Mouse (Mus musculus): ENCODE results near the gene Kpna3. TPM values are rescaled to one million over a fixed set of nuclear protein-coding genes. Genes with fewer than 3 reads are reported as not detected.
"Not testable (repeated sequence)": the region's sequence is repeated elsewhere in the genome, so short reads cannot be mapped to it uniquely, and the experiment has no call there.

Kpna3 gene
- polyA plus RNA-seq, 2 experiments = 13.4 to 27.7 TPM

- no peaks in the 10 kb centered on the region for H3K27me3 ChIP-seq (ENCODE audit: control insufficient read depth, insufficient read depth, low read length)
- H3K9me3 ChIP-seq (ENCODE audit: control insufficient read depth, low read length) = no peaks in the 10 kb centered on the region
- ATAC-seq (ENCODE audit: insufficient read depth) (no peak), DNase-seq (ENCODE audit: low read depth in 3 of 3, low spot score in 3 of 3) (no peak)
- no peak overlapping the region for H3K4me3 ChIP-seq (ENCODE audit: insufficient read depth in 1 of 2, low read depth in 2 of 2, low read length in 2 of 2)
- no peaks in the 10 kb centered on the region for H3K36me3 ChIP-seq (replicated peaks; ENCODE audit: control insufficient read depth, insufficient read depth, low read depth)
- H3K9ac ChIP-seq (replicated peaks) = no peak overlapping the region
- H3K4me1 ChIP-seq (replicated peaks; ENCODE audit: control insufficient read depth in 2 of 2, insufficient read depth in 2 of 2, low read length in 1 of 2) = peaks cover 3 to 20% of the 10 kb centered on the region in 2 experiments; a peak in 3 of 4 replicates
- H3K4me2 ChIP-seq (ENCODE audit: low read depth) = no peak overlapping the region
- WGBS (ENCODE audit: insufficient replicate concordance) = 58% methylated on average over 3 of the region's 3 CpGs
- no peak overlapping the region for H3K27ac ChIP-seq
- TF ChIP-seq CTCF (IDR thresholded peaks at IDR 0.05; ENCODE audit: low read depth) (no peak), EP300 (IDR thresholded peaks at IDR 0.05; ENCODE audit: low read depth) (no peak)
These were observed 11.4 kb downstream of the Kpna3 start for GRCm38 (mm10) chr14:61428126-61428787.

- H3K36me3 ChIP-seq (replicated peaks; ENCODE audit: control insufficient read depth, insufficient read depth, low read depth); ATAC-seq (ENCODE audit: insufficient read depth); H3K27me3 ChIP-seq (ENCODE audit: control insufficient read depth, insufficient read depth, low read length); H3K9ac ChIP-seq (replicated peaks); DNase-seq (ENCODE audit: low read depth in 3 of 3, low spot score in 3 of 3); H3K9me3 ChIP-seq (ENCODE audit: control insufficient read depth, low read length); H3K4me2 ChIP-seq (ENCODE audit: low read depth); H3K4me3 ChIP-seq (ENCODE audit: insufficient read depth in 1 of 2, low read depth in 2 of 2, low read length in 2 of 2); H3K27ac ChIP-seq: not testable (repeated sequence)
- 30% methylated on average over 3 of the region's 8 CpGs for WGBS (ENCODE audit: insufficient replicate concordance)
- peaks cover 3 to 14% of the 10 kb centered on the region in 2 experiments; a peak in 3 of 4 replicates for H3K4me1 ChIP-seq (replicated peaks; ENCODE audit: control insufficient read depth in 2 of 2, insufficient read depth in 2 of 2, low read length in 1 of 2)
These were observed 12.6 kb downstream of the Kpna3 start for GRCm38 (mm10) chr14:61427095-61427494.

GRCm38 (mm10) chr14:61425080-61425665, 14.5 kb downstream of the Kpna3 start:
- Histone ChIP-seq H3K36me3 (replicated peaks; ENCODE audit: control insufficient read depth, insufficient read depth, low read depth) (no peaks in the 10 kb centered on the region), H3K4me1 (replicated peaks; ENCODE audit: control insufficient read depth in 2 of 2, insufficient read depth in 2 of 2, low read length in 1 of 2) (peaks cover 3 to 11% of the 10 kb centered on the region in 2 experiments; a peak in 3 of 4 replicates), H3K27me3 (ENCODE audit: control insufficient read depth, insufficient read depth, low read length) (no peaks in the 10 kb centered on the region), H3K9me3 (ENCODE audit: control insufficient read depth, low read length) (no peaks in the 10 kb centered on the region), H3K4me2 (ENCODE audit: low read depth) (no peak overlapping the region), H3K4me3 (ENCODE audit: insufficient read depth in 1 of 2, low read depth in 2 of 2, low read length in 2 of 2) (no peak overlapping the region), H3K9ac (replicated peaks) (no peak overlapping the region), H3K27ac (no peak overlapping the region)
- TF ChIP-seq EP300 (IDR thresholded peaks at IDR 0.05; ENCODE audit: low read depth) = peak; percentile 48
- no peak for TF ChIP-seq CTCF (IDR thresholded peaks at IDR 0.05; ENCODE audit: low read depth)
- ATAC-seq (ENCODE audit: insufficient read depth) = 0 out of 2 replicates have a peak, but pooled peaks have one; percentile 41
- 25% methylated on average over 2 of the region's 2 CpGs for WGBS (ENCODE audit: insufficient replicate concordance)
- peak in 2 of 3 experiments; percentile 9 to 24 for DNase-seq (ENCODE audit: low read depth in 3 of 3, low spot score in 3 of 3)

- no peak for ATAC-seq (ENCODE audit: insufficient read depth)
- WGBS (ENCODE audit: insufficient replicate concordance) = 68% methylated on average over 4 of the region's 4 CpGs
These were observed 24.0 kb downstream of the Kpna3 start for GRCm38 (mm10) chr14:61415719-61416118.

GRCm38 (mm10) chr14:61415311-61415710, 24.4 kb downstream of the Kpna3 start:
- Histone ChIP-seq H3K9me3 (ENCODE audit: control insufficient read depth, low read length) (no peaks in the 10 kb centered on the region), H3K36me3 (replicated peaks; ENCODE audit: control insufficient read depth, insufficient read depth, low read depth) (no peaks in the 10 kb centered on the region), H3K4me2 (ENCODE audit: low read depth) (no peak overlapping the region), H3K9ac (replicated peaks) (no peak overlapping the region), H3K27ac (no peak overlapping the region), H3K4me1 (replicated peaks; ENCODE audit: control insufficient read depth in 2 of 2, insufficient read depth in 2 of 2, low read length in 1 of 2) (peaks cover 2 to 6% of the 10 kb centered on the region in 2 experiments; a peak in 1 of 4 replicates), H3K4me3 (ENCODE audit: insufficient read depth in 1 of 2, low read depth in 2 of 2, low read length in 2 of 2) (no peak overlapping the region), H3K27me3 (ENCODE audit: control insufficient read depth, insufficient read depth, low read length) (no peaks in the 10 kb centered on the region)
- ATAC-seq (ENCODE audit: insufficient read depth) = no peak
- TF ChIP-seq CTCF (IDR thresholded peaks at IDR 0.05; ENCODE audit: low read depth) (no peak), EP300 (IDR thresholded peaks at IDR 0.05; ENCODE audit: low read depth) (no peak)
- no peak for DNase-seq (ENCODE audit: low read depth in 3 of 3, low spot score in 3 of 3)
- 78% methylated on average over 5 of the region's 5 CpGs for WGBS (ENCODE audit: insufficient replicate concordance)

More at GRCm38 (mm10) chr14:61415719-61416118, 24.0 kb downstream of the Kpna3 start:
- H3K27ac ChIP-seq = no peak overlapping the region
- H3K9me3 ChIP-seq (ENCODE audit: control insufficient read depth, low read length) = no peaks in the 10 kb centered on the region
- no peaks in the 10 kb centered on the region for H3K27me3 ChIP-seq (ENCODE audit: control insufficient read depth, insufficient read depth, low read length)
- H3K9ac ChIP-seq (replicated peaks) = no peak overlapping the region
- H3K4me1 ChIP-seq (replicated peaks; ENCODE audit: control insufficient read depth in 2 of 2, insufficient read depth in 2 of 2, low read length in 1 of 2) = 0 out of 4 replicates have a peak, but pooled peaks cover 2 to 3% of the 10 kb centered on the region in 2 experiments
- no peak for DNase-seq (ENCODE audit: low read depth in 3 of 3, low spot score in 3 of 3)
- no peaks in the 10 kb centered on the region for H3K36me3 ChIP-seq (replicated peaks; ENCODE audit: control insufficient read depth, insufficient read depth, low read depth)
- no peak overlapping the region for H3K4me3 ChIP-seq (ENCODE audit: insufficient read depth in 1 of 2, low read depth in 2 of 2, low read length in 2 of 2)
- no peak overlapping the region for H3K4me2 ChIP-seq (ENCODE audit: low read depth)
- TF ChIP-seq CTCF (IDR thresholded peaks at IDR 0.05; ENCODE audit: low read depth) = no peak
- no peak for TF ChIP-seq EP300 (IDR thresholded peaks at IDR 0.05; ENCODE audit: low read depth)

All from liver, embryonic 14.5 days (tissue).